Mouse (Mus musculus) E14TG2a.4 (cell line): ENCODE results near the gene Hist1h2bh.

ENCODE experiments used
- CTCF ChIP-seq: conservative IDR thresholded peaks from 2 replicates; pipeline ENCODE4 v1.5.1; 2014; ENCODE audit warnings: low read length
- NANOG ChIP-seq: IDR thresholded peaks from 2 replicates; pipeline ENCODE4 v1.6.1; 2014; ENCODE audit warnings: borderline replicate concordance, low read length, mixed read lengths

DNA sequence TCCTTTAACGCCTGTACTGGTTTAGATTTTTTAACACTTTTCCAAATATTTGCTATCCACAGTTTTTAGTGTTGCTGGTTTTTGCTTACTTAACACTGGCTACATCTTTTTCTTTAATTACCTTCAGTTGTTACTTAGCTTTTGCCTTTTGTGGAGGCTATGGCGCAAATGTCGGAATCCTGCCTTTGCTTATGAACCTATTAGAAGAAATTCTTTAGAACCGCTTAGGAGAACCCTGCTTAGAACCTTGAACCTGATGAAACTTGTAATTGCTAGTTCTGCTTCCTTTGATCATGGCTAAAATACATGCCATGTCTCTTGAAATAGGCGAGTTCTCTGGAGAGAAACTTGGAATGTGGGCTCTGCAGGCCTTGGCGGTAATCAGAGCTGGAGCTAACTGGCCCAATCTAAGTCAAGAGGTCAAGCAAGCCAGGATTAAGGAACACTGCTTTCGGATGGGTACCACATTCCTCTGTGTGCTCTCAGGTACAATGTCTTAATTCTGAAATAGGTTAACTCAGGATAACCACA is 33.2 kb upstream of the Hist1h2bh start:
- TF ChIP-seq CTCF (no peak), NANOG (no peak)
